Mouse (Mus musculus) monocyte, adult 5-6 weeks (primary cell): ENCODE measurements around the gene Dcdc2a. TPM values are rescaled to one million over a fixed set of nuclear protein-coding genes. Genes with fewer than 3 reads are reported as not detected.

Experiments
- ATAC-seq: fragments of 153-309, 156-312 bp; replicated peaks from 2 replicates; pipeline ENCODE4 v1.8.0; 2017; ENCODE audit warnings: mild to moderate bottlenecking; ENCODE audit not compliant: low TSS enrichment, insufficient number of reproducible peaks, severe bottlenecking, poor library complexity, low FRiP score
- total RNA-seq: library from RNA; stranded (forward); fragments of 200-1000, 200-491, 200-594 nt; gene quantifications from 3 replicates; pipeline ENCODE4 v1.2.3, GENCODE M21; 2017

The Dcdc2a gene
- total RNA-seq, 1 experiment from 2014 or later, result not detected

DNA sequence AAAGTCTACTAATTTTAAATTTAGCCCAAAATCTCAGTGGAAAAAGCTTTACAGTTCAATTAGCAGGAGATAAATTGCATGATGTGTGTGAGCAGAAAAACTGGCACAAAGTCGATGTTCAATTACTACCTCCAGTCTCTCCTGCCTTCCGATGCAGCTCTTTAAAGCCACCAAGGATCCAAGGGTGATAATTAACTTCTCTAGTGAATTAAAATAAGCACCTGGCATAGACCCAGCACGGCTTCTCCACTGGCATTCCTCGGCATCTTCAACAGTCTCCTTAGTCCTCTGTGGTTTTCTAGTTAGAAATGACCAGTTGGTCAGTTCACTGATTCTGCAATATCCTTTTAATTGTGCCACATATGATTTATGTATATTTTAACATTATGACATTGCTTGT lies 95.1 kb downstream of the Dcdc2a start:
- ATAC-seq, result no peak

DNA sequence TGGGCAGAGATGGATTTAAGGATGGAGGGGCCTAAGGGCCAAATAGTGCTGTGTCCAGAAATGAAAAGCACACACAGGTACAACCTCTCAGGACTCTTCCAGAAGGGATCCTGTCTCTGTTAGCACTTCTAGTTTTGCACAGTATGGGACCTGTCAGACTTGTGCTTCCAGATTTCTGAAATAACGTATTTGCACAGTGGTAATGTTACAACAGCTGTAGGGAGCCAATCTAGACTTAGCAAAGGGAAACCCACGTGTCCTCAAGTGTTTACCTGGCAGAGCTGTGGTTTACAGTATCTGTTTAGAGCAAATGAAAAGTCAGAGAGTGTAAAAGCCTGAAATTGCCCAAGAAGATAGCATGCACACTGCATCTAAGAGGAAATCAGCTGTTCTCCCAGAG lies 104.1 kb downstream of the Dcdc2a start:
- no peak for ATAC-seq

DNA sequence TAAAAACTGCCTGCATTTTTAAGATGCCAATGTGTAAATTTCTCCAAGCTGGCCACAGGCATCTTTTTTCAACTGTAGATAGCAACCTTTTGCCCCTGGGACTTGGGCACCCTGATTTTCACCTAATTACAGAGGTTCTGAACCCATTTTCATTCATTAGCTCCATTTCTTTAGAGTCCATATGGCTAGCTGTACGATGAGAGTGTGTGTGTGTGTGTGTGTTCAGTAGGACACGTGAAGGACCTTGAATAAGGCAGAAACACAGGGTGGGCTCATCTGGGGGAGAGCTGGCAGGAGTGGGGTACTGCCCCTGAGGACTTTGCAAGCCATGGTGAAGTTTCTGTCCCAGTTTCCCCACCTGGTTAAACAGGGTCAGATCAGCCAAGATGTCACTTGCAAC lies 105.0 kb downstream of the Dcdc2a start:
- ATAC-seq, result no peak

DNA sequence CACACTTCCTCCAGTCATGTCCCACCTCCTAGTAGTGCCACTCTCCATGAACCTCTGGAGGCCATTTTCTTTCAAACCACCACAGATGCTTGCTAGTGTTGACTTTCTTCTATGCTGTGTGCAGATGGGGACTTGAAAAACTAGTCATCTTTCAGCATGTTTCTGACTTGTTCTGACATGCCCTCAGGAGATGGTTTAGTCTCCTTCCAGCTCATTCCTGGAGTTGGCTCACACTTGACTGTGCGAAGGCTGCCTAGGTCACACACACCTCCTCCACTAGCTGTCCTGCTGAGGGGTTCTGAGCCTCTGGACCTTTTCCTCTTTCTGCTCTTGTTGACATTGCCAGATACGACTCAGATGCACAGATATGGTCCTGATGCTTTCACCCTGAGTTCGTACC lies 106.8 kb downstream of the Dcdc2a start:
- ATAC-seq, result no peak

DNA sequence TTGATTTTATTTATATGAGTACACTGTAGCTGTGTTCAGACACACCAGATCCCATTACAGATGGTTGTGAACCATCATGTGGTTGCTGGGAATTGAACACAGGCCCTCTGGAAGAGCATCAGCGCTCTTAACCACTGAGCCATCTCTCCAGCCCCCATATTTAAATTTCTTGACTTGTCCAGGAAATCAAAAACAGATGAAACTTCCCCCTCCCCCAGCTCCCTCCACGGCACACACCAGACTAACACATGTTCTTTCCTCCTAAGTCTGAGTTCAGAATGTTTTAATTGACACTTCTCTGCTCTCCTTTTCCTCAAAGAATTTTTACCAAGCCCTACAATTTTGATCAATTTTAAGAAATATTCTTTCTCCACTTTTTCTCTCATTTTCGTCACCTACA lies 113.1 kb downstream of the Dcdc2a start:
- ATAC-seq, result no peak

DNA sequence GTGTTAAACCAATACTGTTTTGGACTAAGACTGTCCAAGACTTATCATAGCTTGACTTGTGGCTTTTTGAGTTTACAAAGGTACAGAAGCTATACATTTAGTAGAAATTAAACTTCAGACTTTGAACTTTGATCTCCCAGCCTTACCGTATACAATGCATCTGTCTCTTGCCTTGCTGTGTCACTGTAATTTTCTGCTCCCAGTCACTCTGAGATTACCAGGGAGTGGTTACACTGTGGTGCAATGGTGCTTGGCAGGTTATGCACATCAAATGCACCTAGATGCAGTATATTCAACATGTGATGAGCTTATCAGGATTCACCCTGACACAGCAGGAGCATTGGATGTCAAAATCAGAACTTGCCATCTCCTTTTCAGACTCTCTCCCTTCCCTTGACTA lies 122.0 kb downstream of the Dcdc2a start:
- ATAC-seq, result no peak

DNA sequence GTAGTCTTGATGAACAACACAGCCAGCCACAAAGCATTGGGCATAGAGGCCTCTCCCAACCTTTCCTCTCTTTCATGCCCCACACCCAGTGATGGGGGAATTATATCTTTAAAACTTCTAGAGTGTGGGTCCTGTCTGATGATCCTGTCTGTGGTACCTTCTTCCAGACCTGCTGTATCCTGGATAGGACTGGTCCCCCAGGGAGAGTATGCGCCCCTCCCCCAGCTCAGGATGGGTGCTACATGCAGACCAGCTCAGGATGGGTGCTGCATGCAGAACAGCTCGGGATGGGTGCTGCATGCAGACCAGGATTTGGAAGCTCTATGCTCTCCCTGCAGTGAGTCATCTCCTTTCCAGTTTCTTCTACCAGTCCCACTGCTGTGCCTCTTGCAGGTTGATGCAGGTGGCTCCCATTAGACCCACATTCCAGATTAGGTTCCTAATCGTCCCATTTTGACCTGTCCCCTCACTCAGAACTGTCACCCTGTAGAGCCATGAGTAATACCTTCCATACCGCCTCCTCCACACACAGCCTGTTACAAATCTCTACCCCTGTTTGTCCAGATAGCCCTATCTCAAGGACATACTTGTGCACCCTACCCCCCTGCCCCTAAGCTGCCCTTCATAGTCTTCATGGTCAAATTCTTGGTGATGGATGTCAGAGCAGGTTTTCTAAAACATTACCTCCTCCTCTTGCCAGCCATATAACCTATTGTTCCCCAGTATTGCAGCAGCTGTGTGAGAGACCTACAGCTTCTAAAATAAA lies 122.6 kb downstream of the Dcdc2a start:
- ATAC-seq, result no peak

DNA sequence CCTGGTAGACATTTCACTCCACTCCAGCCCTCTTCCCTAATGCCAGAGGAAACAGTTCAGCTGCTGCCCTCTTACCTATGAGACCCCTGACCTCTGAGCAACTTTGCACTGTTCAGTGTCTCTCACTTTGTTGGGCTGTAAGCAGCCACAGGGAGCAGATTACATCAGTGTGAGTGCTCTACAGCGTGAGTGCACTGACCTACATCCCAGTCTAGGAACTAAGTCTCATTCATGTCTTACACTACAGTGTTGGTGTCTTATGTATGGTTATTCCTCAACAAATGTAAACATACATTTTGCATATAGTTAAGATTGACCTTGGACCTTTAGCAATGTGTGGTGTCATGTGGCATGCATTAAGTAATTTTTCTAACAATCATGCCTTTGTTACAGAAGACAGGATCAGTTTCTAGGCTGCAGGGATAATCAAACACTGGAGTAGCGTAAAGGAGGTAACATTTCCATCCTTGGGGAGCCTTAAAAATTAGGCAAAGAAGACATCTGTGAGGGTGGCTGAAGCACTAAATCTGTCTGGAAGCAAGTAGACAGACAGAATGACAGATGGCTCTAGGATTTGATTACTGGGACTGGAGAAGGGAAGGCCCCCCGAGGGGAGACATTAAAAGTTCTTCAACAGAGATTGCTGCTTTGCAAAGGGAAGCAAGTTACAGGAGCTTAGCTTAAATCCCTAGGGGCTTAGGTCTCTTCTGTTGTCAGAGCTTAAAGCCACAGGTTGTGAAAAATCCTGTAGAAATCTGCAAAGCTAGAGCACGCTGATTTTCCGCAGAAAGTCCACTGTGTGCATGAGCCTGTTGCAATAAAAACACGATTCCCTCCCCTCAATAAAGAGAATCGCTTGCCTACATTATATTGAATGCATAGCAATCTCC lies 130.9 kb downstream of the Dcdc2a start:
- no peak for ATAC-seq

DNA sequence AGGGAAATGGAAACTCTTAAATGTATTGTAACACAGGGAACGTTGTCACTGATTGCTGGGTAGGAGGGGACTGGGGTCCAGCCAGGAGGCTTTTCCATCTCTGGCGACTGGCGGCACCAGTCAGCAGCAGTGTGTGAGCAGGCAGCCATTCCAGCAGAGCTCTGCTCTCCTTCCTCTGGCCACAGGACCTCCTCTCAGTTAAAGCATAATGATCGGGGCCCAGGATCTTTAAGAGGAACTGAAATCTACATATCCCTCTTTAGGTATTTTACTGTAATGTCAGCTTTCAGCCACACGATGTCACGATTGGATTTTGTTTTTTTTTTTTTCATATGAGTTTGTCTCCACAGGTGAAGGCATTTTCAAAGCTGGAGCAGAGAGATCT lies 131.5 kb downstream of the Dcdc2a start:
- ATAC-seq, result no peak

DNA sequence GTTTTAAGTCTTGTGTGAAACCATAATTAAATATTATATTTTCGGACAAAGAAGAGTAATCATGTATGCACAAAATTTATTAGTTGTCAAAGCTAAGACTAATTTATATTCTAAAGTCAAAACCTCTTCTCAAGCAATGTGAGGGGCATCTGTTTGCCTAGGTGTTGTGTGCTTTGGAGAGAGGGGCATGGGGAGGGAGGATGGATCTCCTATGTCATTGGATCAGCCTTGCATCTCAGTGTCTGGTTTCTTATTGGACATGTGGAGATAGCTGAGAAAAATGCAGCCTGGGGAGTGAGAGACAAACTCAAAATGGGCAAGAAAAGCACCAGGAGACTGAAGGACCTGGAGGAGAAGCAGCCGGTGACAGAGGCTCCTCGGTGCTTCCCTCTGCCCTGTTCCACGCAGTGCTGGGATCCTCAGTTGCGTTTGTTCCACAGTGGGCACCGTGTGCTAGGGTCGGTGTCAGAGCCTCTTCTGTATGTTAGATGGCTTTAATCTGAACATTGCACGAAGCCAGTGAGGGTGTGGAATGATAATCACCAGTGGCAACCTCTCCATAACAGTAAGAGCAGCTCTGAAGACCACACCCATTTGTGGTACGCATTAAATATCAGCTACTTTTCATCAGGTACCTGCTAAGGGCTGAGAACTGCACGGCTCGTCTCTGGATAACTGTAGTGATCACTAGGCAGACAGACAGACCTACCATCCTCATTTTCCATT lies 133.8 kb downstream of the Dcdc2a start:
- ATAC-seq, result no peak

DNA sequence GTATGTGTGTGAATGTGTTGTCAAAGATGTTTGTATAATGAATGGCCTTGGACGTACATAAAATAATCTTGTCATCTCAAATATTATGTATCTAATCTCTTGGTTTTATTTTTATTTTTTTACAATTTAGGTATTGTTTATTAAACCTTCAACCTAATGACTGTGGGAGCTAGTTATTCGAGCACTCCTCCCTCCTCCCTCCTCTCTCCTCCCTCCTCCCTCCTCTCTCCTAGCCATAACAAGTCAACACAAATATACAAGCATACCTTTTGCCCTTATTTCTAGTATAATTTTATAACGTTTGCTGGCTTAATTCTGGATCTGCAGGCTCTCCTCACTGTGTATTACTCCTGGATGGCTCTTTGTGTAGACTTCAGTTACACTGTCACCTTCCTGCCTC lies 134.4 kb downstream of the Dcdc2a start:
- ATAC-seq, result no peak

DNA sequence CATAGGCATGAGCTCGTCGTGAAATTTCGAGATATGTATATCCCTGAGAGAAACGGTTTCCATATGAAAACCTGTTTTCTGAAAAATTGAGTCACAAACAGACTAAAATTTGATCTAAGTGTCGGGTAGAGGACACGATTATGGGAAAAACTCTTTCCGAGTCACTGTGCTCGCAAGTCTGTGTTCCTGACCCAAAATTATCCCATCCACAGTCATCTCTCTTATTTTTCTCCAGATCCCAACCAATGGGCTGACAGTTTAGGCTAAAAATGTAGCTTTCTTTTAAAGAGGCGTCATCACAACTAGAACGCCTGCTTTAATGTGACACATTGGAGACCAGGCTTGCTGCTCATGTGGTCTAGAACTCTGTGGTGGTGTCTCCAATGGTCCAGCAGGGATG lies 139.9 kb downstream of the Dcdc2a start:
- no peak for ATAC-seq

DNA sequence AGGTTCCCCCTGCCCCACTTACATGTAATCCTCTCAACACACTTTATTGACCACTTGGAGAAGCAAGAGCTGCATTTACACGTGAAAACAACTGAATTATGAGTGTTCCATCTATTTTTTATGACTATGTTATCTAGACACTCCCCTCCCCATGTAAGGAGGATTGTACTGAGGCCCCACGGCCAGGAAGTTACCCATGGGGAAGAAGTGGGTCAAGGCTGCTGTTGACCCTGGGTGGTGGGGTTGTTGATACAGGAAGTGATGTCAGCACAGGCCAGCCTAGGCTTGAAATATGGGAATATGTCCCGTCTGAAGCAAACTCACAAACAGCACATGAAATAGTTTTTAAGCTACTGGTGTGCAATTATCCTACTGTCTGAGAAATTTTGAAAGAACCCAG lies 144.1 kb downstream of the Dcdc2a start:
- no peak for ATAC-seq

DNA sequence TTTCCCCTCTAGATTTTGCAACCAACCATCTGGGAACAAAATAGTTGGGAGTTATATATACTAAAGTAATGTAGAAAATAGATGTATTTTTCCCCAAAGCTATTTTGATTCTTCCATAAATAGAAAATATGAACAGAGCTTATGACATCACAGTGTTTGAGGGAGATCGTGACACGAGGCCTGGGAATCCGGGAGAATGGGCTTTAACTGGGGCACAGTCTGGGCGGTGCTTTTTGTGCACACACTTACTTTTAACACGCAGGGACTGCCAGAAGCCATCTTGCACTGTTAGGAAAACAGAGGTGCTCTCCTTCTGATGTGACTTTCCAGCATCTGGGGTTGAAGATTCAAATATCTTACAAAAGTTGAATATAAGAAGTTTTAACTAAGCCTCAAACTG lies 151.1 kb downstream of the Dcdc2a start:
- ATAC-seq, result no peak

DNA sequence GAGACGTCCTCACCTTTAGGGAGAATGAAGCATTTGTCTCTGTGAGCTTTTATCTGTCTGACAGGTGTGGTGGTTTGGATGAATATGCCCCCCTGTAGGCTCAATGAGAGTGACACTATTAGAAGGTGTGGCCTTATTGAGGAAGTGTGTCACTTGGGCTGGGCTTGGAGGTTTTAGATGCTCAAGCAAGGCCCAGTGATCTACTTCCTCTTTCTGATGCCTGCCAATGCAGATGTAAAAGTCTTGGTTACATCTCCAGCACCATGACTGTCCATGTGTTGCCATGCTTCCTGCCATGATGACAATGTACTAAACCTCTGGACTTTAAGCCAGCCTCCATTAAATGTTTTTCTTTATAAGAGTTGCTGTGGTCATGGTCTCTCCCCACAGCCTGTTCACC lies 162.6 kb downstream of the Dcdc2a start:
- no peak for ATAC-seq

DNA sequence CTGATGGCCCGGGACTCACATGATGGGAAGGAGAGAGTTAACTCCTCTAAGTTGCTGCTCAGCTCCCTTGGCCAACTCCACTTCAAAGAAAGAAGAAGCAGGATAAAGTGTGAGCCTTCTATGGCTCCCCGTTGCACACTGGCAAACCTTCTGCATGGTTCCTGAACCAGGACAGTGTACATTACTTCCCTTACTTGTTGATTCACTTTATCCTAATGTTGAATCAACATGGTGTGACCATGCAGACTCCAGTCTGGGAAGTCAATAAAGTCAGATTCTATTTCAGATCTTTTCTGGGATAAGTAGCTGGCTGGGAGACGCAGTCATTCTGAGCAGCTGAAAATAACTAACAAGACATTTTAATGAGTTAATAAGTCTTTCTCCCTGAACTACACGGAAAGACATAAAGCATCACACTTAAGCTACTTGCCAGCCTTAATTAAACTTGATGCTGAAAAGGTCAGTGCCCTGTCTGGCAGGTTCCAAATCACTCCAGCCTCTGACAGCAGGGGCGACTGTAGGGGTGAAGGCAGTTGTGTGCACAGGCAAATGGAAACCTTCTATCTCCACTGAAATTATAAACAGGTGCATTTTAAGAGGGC lies 164.5 kb downstream of the Dcdc2a start:
- ATAC-seq, result no peak

DNA sequence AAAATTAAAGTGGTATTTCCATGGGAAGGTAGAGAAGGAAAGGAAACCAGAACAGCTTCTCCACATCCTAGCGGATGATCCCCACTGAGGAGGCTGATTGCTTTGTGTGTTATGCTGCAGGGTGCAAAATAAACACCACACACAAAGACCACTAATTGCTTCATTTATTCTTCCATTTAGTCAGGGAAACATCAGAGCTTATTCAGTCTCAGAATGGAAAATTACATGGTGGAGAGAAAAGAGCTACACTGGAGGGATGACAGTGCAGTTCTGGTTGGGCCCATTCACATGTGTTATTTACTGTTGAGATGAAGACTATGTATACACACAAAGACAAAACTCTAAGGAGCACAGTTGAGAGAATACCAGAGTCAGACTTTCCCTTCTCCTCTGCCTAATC lies 196.1 kb downstream of the Dcdc2a start:
- ATAC-seq, result no peak

DNA sequence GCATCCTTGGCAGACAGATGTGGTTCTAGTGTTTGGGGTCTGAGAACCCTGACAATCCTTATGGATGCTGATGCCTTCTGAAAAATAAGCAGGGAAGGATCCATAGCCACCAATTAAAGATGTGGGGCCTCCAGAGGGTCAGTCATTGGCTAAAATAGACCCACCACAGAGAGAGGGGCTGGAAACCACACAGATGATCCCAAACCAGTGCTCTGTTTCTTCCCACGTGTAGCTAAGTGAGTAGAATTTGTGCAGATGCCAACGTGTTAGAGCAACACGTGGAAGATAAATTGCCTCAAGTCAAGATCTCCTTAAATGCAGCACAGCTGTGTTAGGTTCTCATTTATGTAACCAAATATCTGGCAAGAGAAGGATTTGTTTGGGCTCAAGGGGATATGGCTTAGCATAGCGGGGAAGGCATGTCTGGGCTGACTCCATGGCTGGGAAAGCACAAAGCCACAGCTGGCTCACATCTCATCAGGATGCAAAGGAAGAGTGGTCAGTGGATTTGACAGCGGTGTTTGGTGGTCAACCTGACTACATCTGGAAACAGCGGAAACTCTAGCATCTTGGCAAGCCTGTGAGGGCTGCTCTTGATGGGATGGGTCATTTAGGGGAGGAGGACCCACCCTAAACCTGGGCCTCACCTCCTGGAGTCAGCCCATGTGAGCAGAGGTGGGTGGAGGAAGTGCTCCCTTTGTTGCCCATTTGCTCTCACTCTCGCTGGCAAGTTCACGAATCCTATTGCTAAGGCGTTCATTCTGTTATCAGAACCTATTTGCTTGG lies 198.9 kb downstream of the Dcdc2a start:
- no peak for ATAC-seq
